Mouse (Mus musculus) mesoderm, embryonic 11.5 days (tissue): Measurements from ENCODE around the gene Cwf19l2.
"Not testable (repeated sequence)": the region's sequence is repeated elsewhere in the genome, so short reads cannot be mapped to it uniquely, and the experiment has no call there.

ENCODE experiments used
- DNase-seq: peaks from one replicate; pipeline ENCODE4 v3.0.0-alpha.2; 2012; ENCODE audit warnings: low read depth, low spot score

Cwf19l2 gene

DNA sequence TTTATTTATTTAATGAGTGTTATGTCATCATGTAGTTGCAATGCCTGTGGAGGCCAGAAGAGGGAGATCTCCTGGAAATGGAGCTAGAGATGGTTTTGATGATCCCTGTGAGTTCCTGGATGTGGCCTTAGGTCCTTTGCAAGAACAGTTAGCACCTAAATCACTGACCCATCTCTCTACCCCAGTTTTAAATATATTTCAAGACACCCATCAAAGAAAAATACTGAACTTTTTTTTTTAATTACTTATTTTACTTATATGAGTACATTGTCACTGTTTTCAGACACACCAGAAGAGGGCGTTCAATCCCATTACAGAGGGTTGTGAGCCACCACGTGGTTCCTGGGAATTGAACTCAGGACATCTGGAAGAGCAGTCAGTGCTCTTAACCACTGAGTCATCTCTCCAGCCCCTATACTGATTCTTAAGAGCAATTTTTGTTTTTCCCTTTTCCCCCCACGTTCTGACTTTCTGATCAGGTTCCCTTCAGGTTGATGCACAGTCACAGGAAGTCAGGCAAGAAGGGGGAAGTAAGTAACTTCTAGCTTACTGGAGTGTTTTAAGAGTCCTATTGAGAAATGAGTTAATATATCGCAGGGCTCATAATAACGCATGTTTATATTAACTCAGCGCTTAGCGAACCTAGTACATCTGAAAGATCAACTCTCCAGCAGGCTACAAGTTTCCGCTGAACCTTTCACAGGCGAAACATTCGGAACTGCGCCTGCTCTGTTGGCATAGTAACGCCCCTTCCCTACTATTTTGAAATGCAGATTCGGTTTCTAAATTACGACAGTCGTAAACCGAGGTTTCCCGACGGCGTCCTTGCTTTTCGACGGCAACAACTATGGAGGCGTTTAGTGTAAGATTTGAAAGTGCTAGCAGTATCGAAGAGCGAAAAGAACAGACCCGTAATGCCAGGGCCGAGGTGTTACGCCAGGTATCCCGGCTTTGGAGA, at the start of gene Cwf19l2:
Cwf19l2 (plus strand) TSS at position 342 of the 958 bp plus-strand sequence.
- DNase-seq = peak; percentile 92

DNA sequence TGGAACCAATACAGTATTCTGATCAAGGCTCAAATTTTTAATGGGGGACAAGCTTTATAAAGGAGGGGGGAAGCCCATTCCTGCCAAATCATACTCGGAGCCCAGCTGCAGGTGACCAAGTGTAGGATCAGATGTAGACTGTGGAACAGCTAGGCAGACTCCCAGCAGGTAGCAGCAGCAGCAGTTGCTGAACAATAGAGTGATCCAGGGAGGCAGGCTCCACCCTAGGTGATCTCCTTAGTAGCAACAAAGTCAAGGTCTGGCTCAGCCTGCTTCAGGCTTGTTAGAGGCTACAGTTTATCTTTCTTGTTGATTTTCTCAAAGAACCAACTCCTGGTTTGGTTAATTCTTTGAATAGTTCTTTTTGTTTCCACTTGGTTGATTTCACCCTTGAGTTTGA, 27.1 kb upstream of the Cwf19l2 start:
- DNase-seq = not testable (repeated sequence)

DNA sequence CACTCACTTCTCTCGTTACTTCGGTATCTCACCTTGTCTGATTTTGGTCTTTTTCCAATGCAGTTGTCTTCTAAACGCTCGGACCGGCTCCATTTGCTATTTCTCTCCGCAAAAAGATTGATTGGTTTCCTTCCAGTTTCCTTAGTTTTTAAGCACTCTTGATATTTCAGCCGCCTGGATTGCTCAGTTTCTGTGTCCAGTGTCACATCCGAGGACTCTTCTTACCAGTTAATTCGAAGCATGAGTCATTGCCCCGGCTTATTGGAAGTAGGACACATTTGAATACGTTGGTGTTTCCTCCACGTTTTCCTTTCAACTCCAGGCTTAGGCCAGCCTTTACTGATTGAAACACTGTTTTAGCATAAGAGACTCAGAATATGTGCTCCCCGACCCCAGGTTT, 980 bp downstream of the Cwf19l2 start:
- DNase-seq = peak; percentile 18

DNA sequence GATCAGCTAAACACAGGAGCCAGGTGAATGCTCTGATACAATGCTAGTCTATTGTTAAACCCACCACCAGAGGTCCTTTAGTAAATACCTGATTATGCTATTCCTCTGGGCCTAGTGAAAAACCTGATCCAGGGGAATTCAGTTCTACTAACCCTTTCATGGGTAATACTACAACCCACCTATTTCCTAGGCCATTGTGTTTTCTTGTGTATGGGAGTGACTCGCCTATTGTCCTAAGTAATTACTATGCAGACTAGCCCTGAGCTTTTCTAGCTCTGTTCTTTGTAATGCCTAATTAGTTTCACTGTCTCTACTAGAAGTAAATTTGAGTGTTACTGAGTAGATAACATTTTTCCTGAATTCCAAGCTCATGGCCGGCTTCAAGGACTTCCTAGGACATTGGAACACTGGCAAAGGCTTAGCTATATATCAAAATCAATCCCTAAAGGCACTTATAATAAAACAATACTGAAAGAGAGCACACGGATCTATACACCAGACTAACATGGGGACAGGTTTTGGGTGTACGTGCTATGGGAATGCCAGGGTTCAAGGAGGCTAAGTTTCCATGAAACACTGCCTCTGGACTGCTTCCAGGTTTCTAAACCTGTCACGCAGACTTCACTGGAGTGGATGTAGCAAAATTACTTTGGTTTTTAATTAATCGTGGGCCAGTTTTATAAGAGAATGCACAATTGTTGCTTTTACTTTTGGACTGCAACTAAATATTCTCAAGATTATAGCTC, 36.3 kb downstream of the Cwf19l2 start:
- not testable (repeated sequence) for DNase-seq

DNA sequence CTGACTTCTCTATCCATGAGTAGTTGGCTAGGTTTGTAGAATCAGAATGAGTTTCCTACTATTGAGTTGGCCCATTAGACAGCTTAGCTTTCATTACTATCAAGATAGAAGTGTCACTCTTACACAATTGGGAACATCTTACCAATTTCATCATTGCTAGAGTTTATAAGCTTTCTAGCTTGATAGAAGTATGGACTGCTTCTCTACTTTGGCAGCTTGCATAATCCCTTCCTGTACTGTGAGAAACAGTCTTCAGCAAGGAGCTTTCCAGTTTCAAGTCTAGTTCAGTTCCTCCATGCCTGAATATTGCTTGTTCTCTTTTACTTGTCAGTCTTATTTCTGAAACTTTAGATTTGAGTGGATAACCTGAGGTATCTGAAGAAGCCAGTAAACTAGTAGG, 68.5 kb downstream of the Cwf19l2 start:
- no peak for DNase-seq

DNA sequence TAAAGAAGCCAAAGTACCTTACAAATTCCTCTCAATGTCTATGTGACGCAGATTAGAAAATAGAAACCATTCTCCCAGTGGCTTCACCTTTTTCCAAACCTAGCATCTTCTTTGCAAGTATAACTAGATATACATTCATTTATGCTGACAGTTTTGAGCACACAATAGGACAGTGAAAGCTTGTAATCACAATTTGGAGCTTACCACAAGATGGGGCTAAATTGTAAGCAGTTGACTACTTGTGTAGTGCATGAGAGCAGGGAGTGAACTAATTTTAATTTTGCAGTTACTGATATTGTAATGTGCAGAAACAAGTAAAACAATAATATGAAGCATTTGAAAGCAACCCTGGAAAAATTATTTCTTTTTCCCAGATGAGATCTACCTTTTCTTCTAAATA, 115.3 kb downstream of the Cwf19l2 start:
- no peak for DNase-seq

DNA sequence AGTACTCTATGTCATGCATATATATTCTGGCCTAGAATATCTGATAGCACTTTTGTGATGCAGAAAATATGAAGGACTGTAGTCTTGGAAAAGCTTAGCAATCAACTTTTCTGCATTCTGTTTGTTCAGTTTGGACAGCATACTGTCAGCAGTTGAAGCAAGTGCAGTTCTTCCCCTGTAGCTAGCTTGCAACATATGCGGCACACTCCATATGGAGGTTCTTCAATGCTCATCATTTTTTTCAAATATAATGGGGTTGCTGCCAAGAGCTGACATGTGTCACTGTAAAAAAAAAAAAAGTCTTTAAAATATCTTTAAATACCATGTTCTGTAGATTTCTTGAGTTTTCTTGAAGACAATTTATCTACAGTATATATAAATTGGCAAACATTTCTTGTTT, 115.8 kb downstream of the Cwf19l2 start:
- no peak for DNase-seq

DNA sequence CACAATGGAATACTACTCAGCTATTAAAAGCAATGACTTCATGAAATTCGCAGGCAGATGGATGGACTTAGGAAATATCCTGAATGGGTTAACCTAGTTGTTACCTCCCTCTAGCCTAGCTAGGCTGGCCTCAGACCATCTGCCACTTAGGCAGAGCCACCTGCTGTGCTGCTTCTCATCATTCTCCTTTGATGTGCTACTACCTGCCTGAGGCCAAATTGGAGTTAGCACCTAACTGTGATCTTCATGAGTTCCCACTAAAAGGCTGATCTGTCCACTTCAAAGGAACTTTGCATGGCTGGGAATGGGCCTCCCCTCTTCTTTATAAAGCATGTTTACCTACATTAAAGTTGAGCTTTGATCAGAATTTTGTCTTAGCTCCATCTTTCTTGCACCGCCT, 117.6 kb downstream of the Cwf19l2 start:
- no peak for DNase-seq
